Mouse (Mus musculus) thymus, adult 2 months (tissue): ENCODE results near the gene Ksr2.

ENCODE experiments used
- CTCF ChIP-seq: fragments of 200-500 bp; IDR thresholded peaks from 2 replicates; pipeline ENCODE4 v1.5.1; 2012; ENCODE audit warnings: mild to moderate bottlenecking, control low read depth, low read length, moderate library complexity, borderline replicate concordance; ENCODE audit not compliant: control insufficient read depth, poor library complexity, insufficient read depth; ENCODE audit errors: extremely low read depth
- POLR2A ChIP-seq: fragments of 200-500 bp; IDR thresholded peaks from 2 replicates; pipeline ENCODE4 v1.6.1; 2012; ENCODE audit warnings: mild to moderate bottlenecking, low read length, control low read depth, moderate library complexity; ENCODE audit not compliant: control insufficient read depth, poor library complexity, insufficient read depth; ENCODE audit errors: extremely low read depth

DNA sequence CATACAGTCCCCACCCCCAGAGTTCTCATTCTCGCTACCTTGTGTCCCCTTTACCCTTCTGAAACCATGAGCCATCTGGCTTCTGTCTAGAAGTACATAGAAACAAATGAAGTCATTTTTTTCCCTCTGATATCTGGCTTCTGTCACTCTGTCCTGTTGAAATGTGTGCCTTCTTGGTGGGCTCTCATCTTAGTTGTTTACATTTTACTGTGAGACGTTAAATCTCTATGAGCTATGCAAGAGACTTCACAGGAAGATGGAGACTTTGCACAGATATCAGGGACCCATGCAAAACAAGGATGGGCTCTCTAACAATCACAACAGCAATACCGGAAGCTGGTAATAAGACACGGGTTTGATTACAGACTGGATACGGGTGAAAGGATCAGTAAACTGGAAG, 222.0 kb downstream of the Ksr2 start:
- TF ChIP-seq CTCF (no peak), POLR2A (no peak)
